Mouse (Mus musculus) heart, embryonic 14.5 days (tissue): ENCODE results near the gene Dner. TPM values are rescaled to one million over a fixed set of nuclear protein-coding genes. Genes with fewer than 3 reads are reported as not detected.
A peak's percentile ranks its signal among the peaks of the same experiment; 100 is the strongest.

Experiments used
- ATAC-seq: fragments of 200-750 bp; cut with Nextera tagmentation; 2 replicates; pipeline ENCODE4 v1.8.0; 2017; ENCODE audit warnings: low read depth, moderate TSS enrichment; ENCODE audit not compliant: insufficient number of reproducible peaks, insufficient read depth, low FRiP score
- H3K27ac ChIP-seq, 2 experiments: fragments of 200-500 bp in 1 of 2; fragments of 300-500 bp in 1 of 2; sonication (generic) in 1 of 2; replicated peaks in 1 of 2; 2 replicates each; pipeline ENCODE4 v1.5.1; 2012 to 2014; ENCODE audit warnings: low read depth in 2 of 2, low read length in 2 of 2, control low read depth in 1 of 2, mild to moderate bottlenecking in 1 of 2, mixed read lengths in 1 of 2; ENCODE audit not compliant: control insufficient read depth in 1 of 2, insufficient read depth in 1 of 2
- H3K27me3 ChIP-seq: fragments of 300-500 bp; sonication (generic); 2 replicates; pipeline ENCODE4 v1.6.1; 2014; ENCODE audit warnings: mild to moderate bottlenecking, low read length, control low read depth; ENCODE audit not compliant: control insufficient read depth, insufficient read depth
- H3K36me3 ChIP-seq: fragments of 300-500 bp; sonication (generic); 2 replicates; pipeline ENCODE4 v1.6.1; 2014; ENCODE audit warnings: mild to moderate bottlenecking, control low read depth, low read length, mixed read lengths; ENCODE audit not compliant: control insufficient read depth, insufficient read depth
- H3K4me1 ChIP-seq, 2 experiments: fragments of 200-500 bp in 1 of 2; fragments of 300-500 bp in 1 of 2; sonication (generic) in 1 of 2; 2 replicates each; pipeline ENCODE4 v1.6.1; 2012 to 2014; ENCODE audit warnings: low read length in 2 of 2, control low read depth in 1 of 2, mixed read lengths in 1 of 2; ENCODE audit not compliant: control insufficient read depth in 2 of 2, insufficient read depth in 2 of 2
- H3K4me2 ChIP-seq: fragments of 300-500 bp; sonication (generic); 2 replicates; pipeline ENCODE4 v1.6.1; 2014; ENCODE audit warnings: mild to moderate bottlenecking, low read length
- H3K4me3 ChIP-seq, 2 experiments: fragments of 200-500 bp in 1 of 2; fragments of 300-500 bp in 1 of 2; sonication (generic) in 1 of 2; 2 replicates each; pipeline ENCODE4 v1.5.1; 2012 to 2014; ENCODE audit warnings: low read length in 2 of 2, mild to moderate bottlenecking in 2 of 2, control low read depth in 1 of 2, low read depth in 1 of 2, moderate library complexity in 1 of 2; ENCODE audit not compliant: control insufficient read depth in 1 of 2, insufficient read depth in 1 of 2
- H3K9ac ChIP-seq: fragments of 300-500 bp; sonication (generic); 2 replicates; pipeline ENCODE4 v1.6.1; 2014; ENCODE audit warnings: mild to moderate bottlenecking, low read length
- H3K9me3 ChIP-seq: fragments of 300-500 bp; sonication (generic); 2 replicates; pipeline ENCODE4 v1.6.1; 2016; ENCODE audit warnings: low read length, control low read depth; ENCODE audit not compliant: control insufficient read depth
- WGBS: fragments of 180-500 bp; shearing (Covaris S2); extraction: QIAGEN DNeasy Blood & Tissue Kit; methylation state at CpG from one replicate; pipeline ENCODE4 v1.1.7; 2014; 5-methylcytosine and 5-hydroxymethylcytosine counted together
- polyA plus RNA-seq: library from polyadenylated mRNA; unstranded; fragments of >200 nt; fragmentation: Nextera tagmentation; extraction: Ambion mirVana; gene quantifications from 2 replicates; pipeline ENCODE4 v1.2.1, GENCODE M21; 2014

The Dner gene
- polyA plus RNA-seq, 1 experiment from 2014 or later: 0.85 TPM

GRCm38 (mm10) chr1:84722371-84722770 lies 26.4 kb upstream of the Dner start:
- H3K9ac ChIP-seq: no peak overlapping the region
- ATAC-seq: no peak
- H3K4me2 ChIP-seq: no peak overlapping the region
- H3K27ac ChIP-seq: no peak overlapping the region
- peaks cover 0 to 20% of the 10 kb centered on the region in 2 experiments; a peak in 3 of 4 replicates for H3K4me1 ChIP-seq
- H3K4me3 ChIP-seq: no peak overlapping the region
- no peaks in the 10 kb centered on the region for H3K27me3 ChIP-seq
- 95% methylated on average over 3 of the region's 3 CpGs for WGBS
- peaks cover 47% of the 10 kb centered on the region for H3K36me3 ChIP-seq
- no peaks in the 10 kb centered on the region for H3K9me3 ChIP-seq

DNA sequence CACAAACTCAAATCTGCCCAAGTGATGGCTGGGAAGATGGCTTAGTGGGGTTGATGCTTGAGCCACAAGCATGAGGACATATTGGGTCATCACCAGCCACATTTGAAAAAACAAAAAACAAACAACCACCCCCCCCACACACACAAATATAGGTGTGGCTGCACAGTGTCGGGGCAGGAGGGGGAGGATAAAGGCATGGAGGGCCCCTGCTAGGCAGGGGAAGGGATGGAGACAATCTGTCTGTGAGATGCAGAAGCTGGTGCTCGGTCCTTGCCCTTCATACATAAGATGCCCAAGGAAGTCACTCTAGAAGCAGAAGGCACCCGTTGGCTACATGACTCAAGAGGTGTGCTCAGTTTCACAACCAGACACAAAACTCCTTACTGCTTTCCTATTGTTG lies 25.9 kb upstream of the Dner start:
- no peak for ATAC-seq
- Histone ChIP-seq H3K27me3 (no peaks in the 10 kb centered on the region), H3K36me3 (peaks cover 43% of the 10 kb centered on the region), H3K4me3 (no peak overlapping the region), H3K27ac (no peak overlapping the region), H3K4me2 (no peak overlapping the region), H3K9ac (no peak overlapping the region), H3K4me1 (peaks cover 0 to 20% of the 10 kb centered on the region in 2 experiments; a peak in 3 of 4 replicates), H3K9me3 (no peaks in the 10 kb centered on the region)
- 79% methylated on average over 3 of the region's 3 CpGs for WGBS

DNA sequence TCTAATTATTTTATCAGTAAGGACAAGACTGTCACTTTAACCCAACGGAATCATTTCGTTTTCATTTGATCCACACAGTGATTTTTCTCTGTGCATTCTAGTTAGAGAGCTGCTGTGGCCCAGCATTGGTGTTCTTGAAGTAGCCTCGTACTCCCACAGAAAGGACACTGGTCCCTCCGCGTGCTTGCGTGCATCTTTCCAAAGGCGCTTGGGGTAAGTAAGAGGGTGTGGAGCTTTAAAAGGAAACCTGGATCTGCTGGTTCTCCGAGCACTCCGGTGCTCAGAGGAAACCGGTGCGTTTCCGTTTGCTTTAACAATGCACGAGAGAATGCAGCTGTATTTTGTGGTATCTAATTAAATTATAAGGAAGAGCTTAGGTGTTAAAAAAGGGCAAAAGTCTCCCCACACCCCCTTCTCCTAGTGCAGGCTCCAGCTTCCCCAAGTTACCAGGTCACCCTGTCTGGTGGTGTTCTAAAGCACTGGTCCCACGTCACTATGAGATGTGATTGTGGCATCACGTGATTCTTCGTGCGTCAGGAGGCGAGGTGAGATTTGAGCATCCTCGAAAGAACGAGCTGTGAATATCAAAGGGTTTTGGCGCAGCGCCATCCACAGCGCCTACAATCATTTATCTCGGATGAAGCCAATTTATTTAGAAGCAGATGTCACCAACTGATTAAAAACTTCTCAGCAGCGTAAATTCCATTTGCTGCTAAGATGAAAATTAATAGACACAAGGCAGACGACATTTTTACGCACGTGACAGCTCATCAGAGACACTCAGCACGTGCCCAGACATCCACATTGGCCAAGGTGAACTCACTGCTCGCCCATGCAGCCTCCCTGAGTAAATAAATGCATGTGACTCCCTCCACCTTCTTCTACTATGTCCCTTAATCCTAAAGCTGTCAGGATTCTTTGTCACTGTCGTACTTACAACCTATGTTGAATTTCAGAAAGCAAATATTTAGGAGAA lies 14.1 kb upstream of the Dner start:
- H3K27ac ChIP-seq: no peak overlapping the region
- peaks cover 2 to 8% of the 10 kb centered on the region in 2 experiments for H3K4me1 ChIP-seq
- H3K9ac ChIP-seq: no peak overlapping the region
- H3K27me3 ChIP-seq: peaks cover 5% of the 10 kb centered on the region; the same call in 1 of the 2 replicates
- H3K36me3 ChIP-seq: no peaks in the 10 kb centered on the region
- 21% methylated on average over 31 of the region's 31 CpGs for WGBS
- H3K9me3 ChIP-seq: no peaks in the 10 kb centered on the region
- H3K4me3 ChIP-seq: peak overlapping the region in 1 of 2 experiments; percentile 13; a peak in 2 of 4 replicates
- peak overlapping the region; percentile 59 for H3K4me2 ChIP-seq
- ATAC-seq: no peak

DNA sequence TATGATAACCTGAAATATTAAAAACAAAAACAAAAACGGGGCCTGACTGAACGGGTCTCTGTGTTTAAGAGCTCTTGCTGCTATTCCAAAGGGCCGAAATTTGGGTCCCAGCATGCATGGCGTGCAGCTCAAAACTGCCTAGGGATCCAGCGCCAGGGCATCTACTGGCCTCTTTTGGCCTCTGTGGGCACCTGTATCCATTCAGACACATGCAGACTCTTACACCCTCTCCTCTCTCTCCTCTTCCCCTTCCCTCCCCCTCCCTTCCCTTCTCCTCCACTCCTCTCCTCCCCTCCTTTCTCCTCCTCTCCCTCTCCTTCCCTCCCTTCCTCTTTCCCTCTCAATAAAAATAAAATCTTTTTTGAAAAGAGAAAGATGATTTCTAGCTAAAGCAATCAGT lies 13.4 kb upstream of the Dner start:
- Histone ChIP-seq H3K4me1 (peaks cover 2 to 8% of the 10 kb centered on the region in 2 experiments), H3K27ac (no peak overlapping the region), H3K4me3 (peak overlapping the region in 1 of 2 experiments; percentile 13; a peak in 1 of 4 replicates), H3K9me3 (no peaks in the 10 kb centered on the region), H3K36me3 (no peaks in the 10 kb centered on the region), H3K9ac (no peak overlapping the region), H3K27me3 (peaks cover 5% of the 10 kb centered on the region; the same call in 1 of the 2 replicates), H3K4me2 (peak overlapping the region; percentile 59)
- ATAC-seq: no peak
- WGBS: 34% methylated on average over 5 of the region's 5 CpGs

GRCm38 (mm10) chr1:84700254-84700653 lies 4.2 kb upstream of the Dner start:
- Histone ChIP-seq H3K4me3 (no peak overlapping the region), H3K4me2 (no peak overlapping the region), H3K27me3 (peaks cover 9% of the 10 kb centered on the region; the same call in 1 of the 2 replicates), H3K36me3 (no peaks in the 10 kb centered on the region), H3K9me3 (no peaks in the 10 kb centered on the region), H3K4me1 (peaks cover 2 to 3% of the 10 kb centered on the region in 2 experiments; a peak in 1 of 4 replicates), H3K9ac (no peak overlapping the region), H3K27ac (no peak overlapping the region)
- ATAC-seq: no peak
- WGBS: 95% methylated on average over 6 of the region's 6 CpGs

GRCm38 (mm10) chr1:84697136-84697535 lies 1.1 kb upstream of the Dner start:
- Histone ChIP-seq H3K4me2 (no peak overlapping the region), H3K27me3 (peaks cover 29% of the 10 kb centered on the region), H3K9ac (no peak overlapping the region), H3K27ac (no peak overlapping the region), H3K4me1 (peaks cover 3 to 6% of the 10 kb centered on the region in 2 experiments; a peak in 2 of 4 replicates), H3K4me3 (no peak overlapping the region), H3K9me3 (no peaks in the 10 kb centered on the region), H3K36me3 (no peaks in the 10 kb centered on the region)
- no peak for ATAC-seq
- 7% methylated on average over 2 of the region's 2 CpGs for WGBS

- WGBS: 16% methylated on average over 26 of the region's 26 CpGs
- ATAC-seq: no peak
- Histone ChIP-seq H3K4me1 (peaks cover 3 to 6% of the 10 kb centered on the region in 2 experiments; a peak in 2 of 4 replicates), H3K4me2 (peak overlapping the region; percentile 72), H3K9me3 (no peaks in the 10 kb centered on the region), H3K9ac (no peak overlapping the region), H3K27me3 (peaks cover 29% of the 10 kb centered on the region), H3K36me3 (no peaks in the 10 kb centered on the region), H3K27ac (no peak overlapping the region), H3K4me3 (peak overlapping the region; percentile 32 to 35)
Observed at GRCm38 (mm10) chr1:84694688-84695474, 1.1 kb downstream of the Dner start.
